Mouse (Mus musculus): ENCODE measurements around the gene Hk1.

The Hk1 gene

GRCm38 (mm10) chr10:62269278-62269677, 110.4 kb downstream of the Hk1 start:
- no peak for DNase-seq (ENCODE audit: low spot score)

- no peak for DNase-seq (ENCODE audit: low spot score)
These were observed 115.4 kb downstream of the Hk1 start for GRCm38 (mm10) chr10:62264299-62264698.

GRCm38 (mm10) chr10:62261115-62261886, 118.4 kb downstream of the Hk1 start:
- peak; percentile 53 for DNase-seq (ENCODE audit: low spot score)

GRCm38 (mm10) chr10:62258298-62258697, 121.4 kb downstream of the Hk1 start:
- DNase-seq (ENCODE audit: low spot score), result no peak

- no peak for DNase-seq (ENCODE audit: low spot score)
These were observed 127.0 kb downstream of the Hk1 start for GRCm38 (mm10) chr10:62252496-62253235.

GRCm38 (mm10) chr10:62252000-62252488, 127.7 kb downstream of the Hk1 start, which contains the start of gene Tacr2:
Gene Tacr2 (plus strand): TSS chr10:62252438.
- peak; percentile 65 for DNase-seq (ENCODE audit: low spot score)

GRCm38 (mm10) chr10:62247815-62248214, 131.9 kb downstream of the Hk1 start:
- no peak for DNase-seq (ENCODE audit: low spot score)

GRCm38 (mm10) chr10:62247156-62247555, 132.6 kb downstream of the Hk1 start:
- DNase-seq (ENCODE audit: low spot score), result no peak

GRCm38 (mm10) chr10:62244067-62244466, 135.6 kb downstream of the Hk1 start:
- no peak for DNase-seq (ENCODE audit: low spot score)

- no peak for DNase-seq (ENCODE audit: low spot score)
These were observed 136.8 kb downstream of the Hk1 start for GRCm38 (mm10) chr10:62242896-62243295.

GRCm38 (mm10) chr10:62242358-62242757, 137.3 kb downstream of the Hk1 start:
- no peak for DNase-seq (ENCODE audit: low spot score)

- DNase-seq (ENCODE audit: low spot score), result no peak
These were observed 140.4 kb downstream of the Hk1 start for GRCm38 (mm10) chr10:62239270-62239669.

- no peak for DNase-seq (ENCODE audit: low spot score)
These were observed 141.0 kb downstream of the Hk1 start for GRCm38 (mm10) chr10:62238688-62239087.

- no peak for DNase-seq (ENCODE audit: low spot score)
These were observed 142.5 kb downstream of the Hk1 start for GRCm38 (mm10) chr10:62237205-62237604.

GRCm38 (mm10) chr10:62236165-62236564, 143.5 kb downstream of the Hk1 start:
- no peak for DNase-seq (ENCODE audit: low spot score)

- no peak for DNase-seq (ENCODE audit: low spot score)
These were observed 147.9 kb downstream of the Hk1 start for GRCm38 (mm10) chr10:62231811-62232210.

- no peak for DNase-seq (ENCODE audit: low spot score)
These were observed 148.3 kb downstream of the Hk1 start for GRCm38 (mm10) chr10:62231395-62231732.

GRCm38 (mm10) chr10:62230708-62231394, 148.9 kb downstream of the Hk1 start, which contains the start of gene Tspan15:
Gene Tspan15 (minus strand): TSS chr10:62231251.
- DNase-seq (ENCODE audit: low spot score), result peak; percentile 93

GRCm38 (mm10) chr10:62228126-62228525, 151.6 kb downstream of the Hk1 start:
- DNase-seq (ENCODE audit: low spot score), result no peak

- DNase-seq (ENCODE audit: low spot score), result no peak
These were observed 153.9 kb downstream of the Hk1 start for GRCm38 (mm10) chr10:62225839-62226238.

GRCm38 (mm10) chr10:62224231-62224630, 155.5 kb downstream of the Hk1 start:
- DNase-seq (ENCODE audit: low spot score), result no peak

GRCm38 (mm10) chr10:62222777-62223176, 156.9 kb downstream of the Hk1 start:
- DNase-seq (ENCODE audit: low spot score), result no peak

GRCm38 (mm10) chr10:62221647-62222046, 158.1 kb downstream of the Hk1 start:
- no peak for DNase-seq (ENCODE audit: low spot score)

Measured in ovary, adult 18-20 months (tissue).